Mouse (Mus musculus): ENCODE data around the gene Rab39. TPM values are rescaled to one million over a fixed set of nuclear protein-coding genes. Genes with fewer than 3 reads are reported as not detected.

Gene Rab39
- polyA plus RNA-seq, 1 experiment from 2014 or later: 0.60 TPM

- Histone ChIP-seq H3K4me3 (ENCODE audit: low read depth, low read length) (no peak overlapping the region), H3K27ac (ENCODE audit: low read depth, low read length) (no peak overlapping the region), H3K9ac (ENCODE audit: low read depth, low read length) (no peak overlapping the region), H3K4me2 (peak overlapping the region; percentile 83), H3K9me3 (ENCODE audit: control insufficient read depth, low read length) (no peaks in the 10 kb centered on the region), H3K4me1 (replicated peaks; ENCODE audit: control insufficient read depth, insufficient read depth, low read length) (no peaks in the 10 kb centered on the region), H3K36me3 (ENCODE audit: control insufficient read depth, insufficient read depth, low read length) (no peaks in the 10 kb centered on the region), H3K27me3 (replicated peaks; ENCODE audit: control insufficient read depth, insufficient read depth, low read length) (no peaks in the 10 kb centered on the region)
- DNase-seq (ENCODE audit: low spot score): no peak
- no peak for ATAC-seq (replicated peaks; ENCODE audit: low FRiP score)
Observed at GRCm38 (mm10) chr9:53665428-53665827, 40.6 kb downstream of the Rab39 start.

GRCm38 (mm10) chr9:53664819-53665218 is 41.2 kb downstream of the Rab39 start:
- Histone ChIP-seq H3K27me3 (replicated peaks; ENCODE audit: control insufficient read depth, insufficient read depth, low read length) (no peaks in the 10 kb centered on the region), H3K27ac (ENCODE audit: low read depth, low read length) (no peak overlapping the region), H3K36me3 (ENCODE audit: control insufficient read depth, insufficient read depth, low read length) (no peaks in the 10 kb centered on the region), H3K4me1 (replicated peaks; ENCODE audit: control insufficient read depth, insufficient read depth, low read length) (no peaks in the 10 kb centered on the region), H3K4me2 (no peak overlapping the region), H3K9ac (ENCODE audit: low read depth, low read length) (no peak overlapping the region), H3K4me3 (ENCODE audit: low read depth, low read length) (no peak overlapping the region), H3K9me3 (ENCODE audit: control insufficient read depth, low read length) (no peaks in the 10 kb centered on the region)
- DNase-seq (ENCODE audit: low spot score) (no peak), ATAC-seq (replicated peaks; ENCODE audit: low FRiP score) (no peak)
- 80% methylated on average over 2 of the region's 2 CpGs for WGBS

GRCm38 (mm10) chr9:53634796-53635195 is 71.2 kb downstream of the Rab39 start:
- no peaks in the 10 kb centered on the region for H3K4me1 ChIP-seq (replicated peaks; ENCODE audit: control insufficient read depth, insufficient read depth, low read length)
- H3K4me3 ChIP-seq (ENCODE audit: low read depth, low read length): no peak overlapping the region
- no peak overlapping the region for H3K4me2 ChIP-seq
- no peak overlapping the region for H3K9ac ChIP-seq (ENCODE audit: low read depth, low read length)
- no peak overlapping the region for H3K27ac ChIP-seq (ENCODE audit: low read depth, low read length)
- WGBS: 91% methylated on average over 6 of the region's 6 CpGs
- peaks cover 23% of the 10 kb centered on the region; the same call in 1 of the 2 replicates for H3K36me3 ChIP-seq (ENCODE audit: control insufficient read depth, insufficient read depth, low read length)
- no peaks in the 10 kb centered on the region for H3K9me3 ChIP-seq (ENCODE audit: control insufficient read depth, low read length)
- no peak for ATAC-seq (replicated peaks; ENCODE audit: low FRiP score)
- H3K27me3 ChIP-seq (replicated peaks; ENCODE audit: control insufficient read depth, insufficient read depth, low read length): no peaks in the 10 kb centered on the region
- no peak for DNase-seq (ENCODE audit: low spot score)

Other genes starting within 250 kb of the Rab39 start
- 11.6 and 11.7 TPM in 2 replicates for gene Atm, start 169.5 kb downstream of the Rab39 start, polyA plus RNA-seq (2014; fragmentation: Nextera tagmentation; extraction: Ambion mirVana)
- gene Npat, start 169.2 kb downstream of the Rab39 start, polyA plus RNA-seq (2014; fragmentation: Nextera tagmentation; extraction: Ambion mirVana): 19.9 and 20.7 TPM in 2 replicates
- 63.3 and 71.8 TPM in 2 replicates for gene Acat1, start 95.8 kb downstream of the Rab39 start, polyA plus RNA-seq (2014; fragmentation: Nextera tagmentation; extraction: Ambion mirVana)
- gene Cul5, start 36.2 kb downstream of the Rab39 start, polyA plus RNA-seq (2014; fragmentation: Nextera tagmentation; extraction: Ambion mirVana): 28.3 and 29.8 TPM in 2 replicates
- gene Slc35f2, start 65.3 kb upstream of the Rab39 start, polyA plus RNA-seq (2014; fragmentation: Nextera tagmentation; extraction: Ambion mirVana): 0.92 and 1.4 TPM in 2 replicates
- gene Sln, start 143.9 kb upstream of the Rab39 start, polyA plus RNA-seq (2014; fragmentation: Nextera tagmentation; extraction: Ambion mirVana): 0.40 and 0.45 TPM in 2 replicates

All from liver, embryonic 11.5 days (tissue).